Mouse (Mus musculus): Measurements from ENCODE around the gene Clasp1. TPM values are rescaled to one million over a fixed set of nuclear protein-coding genes. Genes with fewer than 3 reads are reported as not detected.

Clasp1 gene
- total RNA-seq (2023), result 90.3 TPM

GRCm38 (mm10) chr1:118388757-118389453 is at the start of gene Clasp1:
TSS of gene Clasp1 (plus strand) at chr1:118389058.

DNA sequence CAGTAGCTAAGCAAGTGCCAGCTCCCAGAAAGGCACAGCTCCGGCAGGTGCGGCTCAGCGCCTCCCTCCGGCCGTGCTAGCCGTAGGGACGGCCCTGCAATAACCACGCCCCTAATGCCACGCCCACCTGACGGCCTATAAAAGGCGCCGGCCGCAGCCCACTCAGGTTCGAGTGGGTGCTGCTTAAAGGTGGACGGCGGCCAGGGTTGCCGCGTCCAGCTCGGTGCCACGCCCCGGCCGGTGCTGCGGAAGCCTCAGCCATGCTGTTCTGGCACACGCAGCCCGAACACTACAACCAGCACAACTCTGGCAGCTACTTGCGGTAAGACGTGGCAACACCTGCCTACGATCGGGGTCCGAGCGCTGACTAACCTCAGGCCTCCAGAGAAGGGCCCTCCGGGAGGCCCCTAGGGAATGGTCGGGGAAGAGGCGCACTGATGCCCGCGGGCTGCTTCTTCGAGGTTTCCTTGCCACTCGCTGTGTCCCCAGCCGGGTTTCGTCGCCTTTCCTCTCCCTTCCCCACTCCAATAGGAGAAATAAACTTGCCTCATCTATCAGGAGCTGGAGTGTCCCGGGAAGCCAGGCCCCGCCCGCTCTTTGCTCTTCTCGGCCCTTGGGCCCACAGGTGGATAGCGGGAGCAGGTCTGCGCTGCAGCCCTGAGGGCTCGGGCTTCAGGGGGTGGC is 239.1 kb downstream of the Clasp1 start, which contains the start of gene Tfcp2l1:
Tfcp2l1 (plus strand) TSS at position 165 of the 684 bp plus-strand sequence.

Other genes with a start within 250 kb of the Clasp1 start
- not detected for gene Gm29106, start 212.5 kb upstream of the Clasp1 start, total RNA-seq (2023)
- gene Tsn, start 77.3 kb upstream of the Clasp1 start, total RNA-seq (2023), result 91.0 TPM
- gene Nifk, start 67.2 kb upstream of the Clasp1 start, total RNA-seq (2023), result 44.4 TPM
- not detected for gene Tfcp2l1, start 238.9 kb downstream of the Clasp1 start, total RNA-seq (2023)